Mouse (Mus musculus): ENCODE measurements around the gene Tceal3.
"Not testable (repeated sequence)": the region's sequence is repeated elsewhere in the genome, so short reads cannot be mapped to it uniquely, and the experiment has no call there.

Tceal3 gene

DNA sequence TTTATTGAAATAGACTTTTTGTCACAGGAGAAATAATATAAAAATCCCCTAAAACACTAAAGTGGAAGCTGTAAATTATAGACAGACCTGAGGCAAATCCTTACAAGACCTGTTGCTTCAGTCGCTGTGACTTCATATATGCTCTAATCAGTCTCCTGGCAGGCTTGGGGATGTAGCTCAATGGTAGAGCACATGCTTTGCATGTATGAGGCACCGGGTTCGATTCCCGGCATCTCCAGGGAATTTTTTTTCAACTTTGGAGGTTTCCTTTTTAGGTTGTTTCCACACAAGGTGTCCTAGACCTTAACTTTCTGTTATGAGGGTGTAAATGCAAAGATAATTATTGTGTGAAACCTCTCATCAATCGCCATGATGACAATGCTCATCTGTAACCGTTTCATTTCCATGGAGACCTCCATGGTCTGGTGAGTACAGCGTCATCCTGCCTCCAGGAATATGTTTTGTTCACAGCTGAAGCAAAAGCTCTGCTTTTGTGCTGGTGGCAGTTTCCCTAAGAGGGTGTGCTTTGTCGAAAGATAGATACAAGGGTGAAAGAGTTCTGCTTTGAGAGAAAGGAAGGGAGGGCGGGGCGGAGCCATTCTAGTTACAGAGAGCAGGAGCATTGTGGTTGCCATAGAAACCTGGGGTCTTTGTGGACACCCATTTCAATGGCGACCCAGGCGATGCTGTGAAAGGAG lies at the start of gene Tceal3:
Gene Tceal3, plus strand, starts transcription at position 644 of the 698 bp plus-strand sequence.
- no peak for DNase-seq

DNA sequence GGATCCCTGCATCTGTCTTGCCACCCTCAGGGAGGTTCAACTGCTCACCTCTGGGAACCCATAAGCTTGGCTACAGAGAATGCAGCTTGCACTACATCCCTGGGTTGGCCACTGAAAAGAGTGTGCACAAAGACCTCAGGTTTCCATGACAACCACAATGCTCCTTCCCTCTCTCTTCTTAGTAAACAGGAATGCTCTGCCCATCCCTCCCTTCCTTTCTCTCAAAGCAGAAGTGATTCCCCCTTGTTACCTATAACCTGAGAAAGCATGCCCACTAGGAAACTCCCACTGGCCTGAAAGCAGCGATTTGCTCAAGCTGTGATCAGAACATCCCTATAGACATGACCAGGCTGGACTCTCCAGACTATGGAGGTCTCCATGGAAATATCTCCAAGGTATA lies 46.7 kb upstream of the Tceal3 start, which contains the start of gene Kir3dl2:
Gene Kir3dl2, minus strand, starts transcription at position 101 of the 400 bp plus-strand sequence.
- not testable (repeated sequence) for DNase-seq

GRCm38 (mm10) chrX:136569094-136569493 lies 21.5 kb upstream of the Tceal3 start:
- DNase-seq: not testable (repeated sequence)

DNA sequence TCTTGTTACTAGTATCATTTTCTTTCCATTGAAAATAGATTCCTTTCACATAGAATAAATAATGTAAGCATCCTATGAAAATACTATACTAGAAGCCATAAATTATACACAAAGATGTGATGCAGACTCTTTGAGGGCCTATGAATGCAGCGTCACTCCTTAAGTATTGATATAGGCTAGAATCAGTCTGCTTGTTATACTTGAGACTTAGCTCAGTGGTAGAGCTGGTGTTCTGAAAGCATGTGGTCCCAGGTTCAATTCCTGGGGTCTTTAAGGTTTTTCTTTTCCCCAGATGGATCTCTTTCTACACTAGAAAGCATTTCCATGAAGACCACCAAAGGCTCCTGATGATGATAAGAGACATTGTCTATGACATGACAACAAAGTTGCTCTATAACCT lies 6.0 kb upstream of the Tceal3 start:
- DNase-seq: no peak

- DNase-seq: no peak
Measured at GRCm38 (mm10) chrX:136590897-136591257, 235 bp downstream of the Tceal3 start.

DNA sequence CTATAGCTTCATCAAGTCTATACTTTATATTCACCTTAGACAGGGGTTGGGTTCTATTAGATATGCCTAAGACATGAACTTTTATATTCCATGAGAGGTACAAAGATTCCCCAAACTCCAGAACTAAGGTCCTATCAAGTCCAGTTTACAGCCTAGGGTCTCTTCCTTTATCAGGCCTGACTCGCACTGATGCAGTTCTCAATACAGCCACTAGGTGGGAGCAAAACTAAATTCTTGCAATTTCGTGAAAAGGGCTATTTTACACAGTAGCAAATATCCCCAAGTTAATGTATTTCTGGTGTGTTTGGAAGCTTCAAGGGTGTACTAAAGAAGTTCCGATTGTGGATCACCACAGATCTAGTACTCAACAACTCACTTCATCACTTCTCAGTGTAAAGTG lies 8.8 kb downstream of the Tceal3 start:
- DNase-seq: no peak

DNA sequence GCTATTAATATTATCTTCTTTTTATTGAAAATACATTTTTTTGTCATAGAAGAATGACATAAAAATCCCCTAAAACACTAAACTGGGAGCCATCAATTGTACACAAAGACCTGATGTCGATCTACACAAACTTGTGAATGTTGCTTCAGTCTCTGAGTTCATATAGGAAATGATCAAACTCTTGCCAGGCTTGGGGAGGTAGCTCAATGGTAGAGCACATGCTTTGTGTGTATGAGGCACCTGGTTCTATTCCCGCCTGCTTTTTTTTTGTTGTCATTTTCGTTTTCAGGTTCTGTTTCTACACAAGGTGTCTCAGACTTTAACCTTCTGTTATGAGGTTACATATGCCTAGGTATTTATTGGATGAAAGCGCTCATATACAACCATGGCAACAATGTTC lies 16.3 kb downstream of the Tceal3 start:
- DNase-seq: no peak

DNA sequence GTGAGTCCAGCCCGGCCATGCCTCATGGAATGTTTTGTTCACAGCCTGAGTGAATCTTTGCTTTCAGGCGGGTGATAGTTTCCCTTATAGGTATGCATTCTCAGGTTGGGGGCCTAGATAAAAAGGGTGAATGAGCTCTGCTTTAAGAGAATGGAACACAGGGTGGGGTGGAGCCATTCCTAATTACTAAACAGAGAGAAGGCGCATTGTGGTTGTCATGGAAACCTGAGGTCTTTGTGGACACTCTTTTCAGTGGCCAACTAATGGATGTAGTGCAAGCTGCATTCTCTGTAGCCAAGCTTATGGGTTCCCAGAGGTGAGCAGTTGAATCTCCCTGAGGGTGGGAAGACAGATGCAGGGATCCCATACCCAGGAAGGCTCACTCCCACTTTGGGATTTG lies 16.8 kb downstream of the Tceal3 start:
- DNase-seq: no peak

DNA sequence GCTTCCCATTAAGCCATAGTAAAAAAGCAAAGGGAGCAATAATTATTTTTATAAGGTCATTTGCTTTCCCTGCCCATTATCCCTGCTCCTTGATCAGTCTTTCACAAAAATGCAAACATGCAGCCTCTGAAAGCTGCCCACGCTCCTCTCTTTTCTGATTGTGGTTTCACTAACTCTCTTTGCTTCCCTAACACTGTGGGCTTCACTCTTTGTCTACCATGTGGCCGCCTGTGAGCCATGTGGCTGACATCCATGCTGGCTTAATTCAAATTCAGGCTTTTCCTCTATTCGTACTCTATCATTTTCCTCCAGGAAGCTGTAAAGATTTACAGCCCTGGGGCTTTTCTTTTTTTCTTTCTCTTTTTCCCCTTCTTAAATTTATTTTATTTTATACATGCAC lies 20.7 kb downstream of the Tceal3 start:
- DNase-seq: no peak

GRCm38 (mm10) chrX:136615889-136616288 lies 25.2 kb downstream of the Tceal3 start:
- DNase-seq: peak; percentile 3 to 8

- no peak for DNase-seq
Measured at GRCm38 (mm10) chrX:136624905-136625569, 34.4 kb downstream of the Tceal3 start.

- no peak for DNase-seq
Measured at GRCm38 (mm10) chrX:136625959-136626358, 35.3 kb downstream of the Tceal3 start.

DNA sequence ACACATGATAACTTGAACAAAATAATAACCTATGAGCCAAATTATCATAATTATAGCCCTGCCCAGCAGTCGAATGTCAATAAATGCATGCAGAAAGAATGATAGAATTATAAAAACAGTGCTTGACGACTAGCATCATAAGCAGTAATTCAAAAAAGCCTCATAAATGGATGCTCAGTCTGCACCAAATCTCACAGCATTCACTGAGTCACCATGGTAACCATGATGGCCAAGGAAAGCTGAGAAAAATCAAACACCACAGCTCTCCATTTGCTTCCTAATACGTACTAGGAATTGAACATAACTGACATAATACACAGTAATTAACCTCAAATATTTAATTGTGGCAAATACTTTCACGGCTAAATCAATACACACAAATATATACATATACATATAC lies 44.5 kb downstream of the Tceal3 start:
- no peak for DNase-seq

GRCm38 (mm10) chrX:136639754-136640153 lies 49.1 kb downstream of the Tceal3 start:
- no peak for DNase-seq

DNA sequence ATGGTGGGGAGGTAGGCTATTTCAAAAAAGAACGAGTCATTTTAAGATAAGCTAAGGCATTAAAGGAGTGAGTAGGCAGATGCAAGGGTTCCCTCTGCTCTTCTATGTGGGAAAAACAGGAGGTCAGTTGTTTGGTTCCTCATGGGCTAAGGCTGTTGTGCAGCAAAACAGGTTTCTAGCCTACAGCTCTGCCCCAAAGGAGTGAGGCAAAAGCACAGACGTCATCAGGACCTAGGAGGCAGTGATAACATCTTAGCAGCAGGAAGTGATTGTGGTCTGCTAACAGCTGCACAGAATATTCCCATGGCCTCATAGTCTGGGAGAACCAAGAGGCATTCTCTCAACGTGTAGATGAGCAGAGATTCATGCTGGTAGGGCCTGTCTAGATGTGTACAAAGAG lies 55.2 kb downstream of the Tceal3 start:
- DNase-seq: not testable (repeated sequence)

GRCm38 (mm10) chrX:136666281-136666706 lies 75.7 kb downstream of the Tceal3 start:
- no peak for DNase-seq

DNA sequence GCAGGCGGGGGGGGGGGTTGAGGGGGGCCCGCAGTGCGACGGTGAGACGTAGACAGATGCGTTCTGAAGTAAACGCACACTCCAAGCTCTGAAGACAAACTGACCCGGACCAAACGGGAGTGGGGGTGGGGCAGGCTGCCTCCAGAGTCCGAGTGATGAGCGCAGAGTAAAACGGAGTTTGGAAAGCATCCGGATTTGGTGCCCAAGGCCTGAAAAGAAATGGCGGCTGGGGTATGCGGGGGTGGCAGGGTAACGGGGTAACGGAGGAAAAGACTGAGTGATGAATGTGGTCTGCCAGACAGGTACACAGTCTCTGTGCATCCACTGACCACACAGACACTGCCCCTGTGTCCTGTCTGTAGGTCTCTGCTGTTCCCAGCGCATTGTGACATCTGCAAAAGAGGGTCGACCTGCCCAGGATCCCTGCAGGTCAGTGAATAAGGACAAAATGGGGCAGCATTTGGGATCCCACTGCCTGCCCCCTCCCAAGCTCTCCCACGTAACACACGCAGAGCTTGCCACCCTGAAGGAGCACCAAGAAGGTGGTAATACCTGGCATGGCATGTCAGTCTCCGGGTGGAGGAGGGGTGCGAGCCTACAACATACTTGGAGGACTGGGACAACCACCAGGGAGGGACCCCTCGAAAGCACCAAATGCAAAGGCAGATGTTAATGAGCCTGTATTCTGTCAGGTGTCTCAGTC lies 76.3 kb downstream of the Tceal3 start:
- DNase-seq: not testable (repeated sequence)

GRCm38 (mm10) chrX:136668794-136669193 lies 78.2 kb downstream of the Tceal3 start:
- no peak for DNase-seq

DNA sequence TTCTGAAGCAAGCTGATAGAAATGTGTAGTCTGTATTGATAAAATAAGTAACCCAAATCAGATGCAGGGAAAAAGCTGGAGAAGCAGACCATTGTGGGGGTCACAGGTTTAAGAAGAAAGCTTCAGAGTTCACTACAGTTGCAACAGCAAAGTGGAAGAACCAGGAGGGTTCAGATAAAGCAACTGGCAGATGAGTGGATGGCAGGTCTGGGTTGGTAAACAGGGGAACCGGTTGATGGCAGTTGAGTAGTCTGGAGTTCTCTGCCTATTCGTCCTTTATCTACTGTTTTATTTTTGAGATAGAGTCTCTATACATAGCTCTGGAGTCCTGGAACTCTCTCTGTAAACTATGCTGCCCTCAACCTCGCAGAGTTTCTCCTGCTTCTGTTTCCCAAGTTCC lies 90.3 kb downstream of the Tceal3 start:
- no peak for DNase-seq

- not testable (repeated sequence) for DNase-seq
Measured at GRCm38 (mm10) chrX:136691606-136692293, 101.1 kb downstream of the Tceal3 start.

DNA sequence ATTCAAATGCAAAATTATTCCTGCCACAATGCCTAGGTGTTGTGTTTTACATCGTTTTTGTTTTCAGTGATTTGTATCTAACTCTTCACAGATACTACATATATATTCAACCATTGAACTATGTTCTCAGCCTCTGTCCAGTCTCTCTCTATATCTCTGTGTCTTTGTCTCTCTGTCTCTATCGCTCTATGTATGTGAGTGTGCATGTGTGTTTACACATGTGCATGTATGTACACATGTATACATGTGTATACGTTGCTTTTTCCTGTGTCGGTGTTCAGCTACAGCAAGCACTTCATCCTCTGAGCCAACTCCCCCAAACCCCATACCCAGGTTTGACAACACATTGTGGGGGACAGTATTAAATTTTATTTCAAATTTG lies 101.6 kb downstream of the Tceal3 start:
- no peak for DNase-seq

DNA sequence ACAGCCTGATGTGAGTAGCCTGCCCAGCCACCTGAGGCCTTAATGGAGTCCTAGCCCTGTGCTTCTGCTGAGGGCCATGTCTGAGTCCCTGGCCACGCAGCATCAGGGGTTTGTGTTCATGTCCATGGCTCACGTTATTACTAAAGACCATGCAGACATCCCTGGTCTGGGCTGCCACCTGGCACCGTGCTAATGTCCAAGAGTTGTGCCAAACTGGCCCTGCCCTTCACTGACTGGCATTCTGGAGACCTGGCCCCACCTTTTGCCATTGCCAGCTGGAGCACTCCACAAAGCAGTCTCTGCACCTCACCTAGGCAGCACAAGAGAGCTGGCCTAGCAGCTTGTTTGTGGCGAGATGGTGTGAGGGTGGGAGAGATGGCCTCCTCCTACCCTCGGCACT lies 102.6 kb downstream of the Tceal3 start:
- DNase-seq: no peak

DNA sequence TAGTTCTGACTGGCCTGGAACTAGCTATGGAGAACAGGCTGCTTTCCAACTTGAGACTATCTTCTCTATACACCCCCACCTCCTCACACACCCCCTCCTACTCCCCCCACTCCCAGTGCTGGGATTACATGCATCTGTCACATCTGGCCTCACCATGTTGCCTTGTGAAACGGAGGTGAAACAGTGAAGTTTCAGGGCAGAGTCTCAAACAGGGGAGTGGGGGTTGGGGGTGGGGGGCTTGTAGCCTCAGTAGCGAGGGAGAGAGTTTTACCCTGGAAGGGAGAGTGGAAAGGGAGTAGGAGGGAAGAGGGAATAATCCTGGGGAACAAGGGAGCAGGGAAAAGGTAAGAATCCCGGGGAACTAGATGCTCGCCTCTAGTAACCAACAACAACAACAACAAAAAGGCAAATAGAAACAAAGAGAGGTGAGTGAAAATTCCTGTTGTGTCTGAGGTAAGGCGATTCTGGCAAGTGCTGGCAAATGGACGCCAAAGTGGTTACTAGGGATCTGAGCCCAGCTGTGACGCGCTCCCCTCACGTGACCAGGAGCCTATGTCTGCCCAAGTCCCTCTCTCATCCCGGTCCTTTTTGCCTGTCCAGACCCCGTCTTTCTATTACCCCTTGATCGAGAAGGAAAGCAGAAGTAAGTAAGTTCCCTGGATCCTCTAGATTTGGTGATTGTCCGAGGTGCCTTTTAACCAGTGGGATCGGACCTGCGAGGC lies 117.0 kb downstream of the Tceal3 start, which contains the start of gene Tceal1:
Gene Tceal1, plus strand, starts transcription at position 537 of the 722 bp plus-strand sequence.
- DNase-seq: no peak
